Mouse (Mus musculus) embryonic fibroblast, embryonic 13.5 days (primary cell): ENCODE measurements at regions not wholly inside any gene's neighbourhood (a gene's known extent, or its start where the extent isn't known, plus 50 kb on each side); places are given as distances from the start of the nearest gene placed in this dataset.

Experiments used
- CTCF ChIP-seq: IDR thresholded peaks from 2 replicates; pipeline ENCODE4 v1.5.1; 2011; ENCODE audit warnings: mild to moderate bottlenecking, control low read depth, low read length, moderate library complexity, borderline replicate concordance; ENCODE audit not compliant: insufficient read depth
- POLR2A ChIP-seq: IDR thresholded peaks from 2 replicates; pipeline ENCODE4 v1.6.1; 2011; ENCODE audit warnings: low read depth, mild to moderate bottlenecking, control low read depth, low read length, moderate library complexity

- TF ChIP-seq POLR2A (no peak), CTCF (no peak)
Observed at GRCm38 (mm10) chr5:64586316-64586715, 216.9 kb upstream of the Klf3 start.
